8 mouse cellular contexts compared by ENCODE assay signal in genomic region chr14:73106234-73106711, GRCm38 (mm10). TPM values are rescaled to one million over a fixed set of nuclear protein-coding genes. Genes with fewer than 3 reads are reported as not detected.
DNase-seq lines count a peak whose midpoint lies in the region; ATAC-seq lines count a peak whose summit lies in the region.

No protein-coding gene starts in this region.

- H3K27ac ChIP-seq in embryonic facial prominence, embryonic 13.5 days: no peak overlapping the region
- no peak overlapping the region for H3K27ac ChIP-seq in liver, embryonic 11.5 days (ENCODE audit: low read depth, low read length)
- H3K27ac ChIP-seq in neural tube, embryonic 12.5 days: no peak overlapping the region

- no peaks in the 10 kb centered on the region for H3K9me3 ChIP-seq in embryonic facial prominence, embryonic 13.5 days
- no peaks in the 10 kb centered on the region for H3K9me3 ChIP-seq in liver, embryonic 11.5 days (ENCODE audit: control insufficient read depth, low read length)
- no peaks in the 10 kb centered on the region for H3K9me3 ChIP-seq in neural tube, embryonic 12.5 days

- no peak overlapping the region for H3K4me3 ChIP-seq in embryonic facial prominence, embryonic 13.5 days
- no peak overlapping the region for H3K4me3 ChIP-seq in liver, embryonic 11.5 days (ENCODE audit: low read depth, low read length)
- H3K4me3 ChIP-seq in neural tube, embryonic 12.5 days: no peak overlapping the region

- H3K36me3 ChIP-seq in embryonic facial prominence, embryonic 13.5 days: no peaks in the 10 kb centered on the region
- no peaks in the 10 kb centered on the region for H3K36me3 ChIP-seq in liver, embryonic 11.5 days (ENCODE audit: control insufficient read depth, insufficient read depth, low read length)
- no peaks in the 10 kb centered on the region for H3K36me3 ChIP-seq in neural tube, embryonic 12.5 days

- H3K27me3 ChIP-seq in embryonic facial prominence, embryonic 13.5 days: no peaks in the 10 kb centered on the region
- H3K27me3 ChIP-seq in liver, embryonic 11.5 days (replicated peaks; ENCODE audit: control insufficient read depth, insufficient read depth, low read length): no peaks in the 10 kb centered on the region
- no peaks in the 10 kb centered on the region for H3K27me3 ChIP-seq in neural tube, embryonic 12.5 days (replicated peaks)

- peak; percentile 60 to 70 for DNase-seq in layer of hippocampus, postnatal 14 days (ENCODE audit: low spot score in 2 of 2)
- DNase-seq in layer of hippocampus, adult 11-12 months (ENCODE audit: low spot score): no peak
- peak; percentile 26 for DNase-seq in T-cell, adult 2 months (ENCODE audit: low spot score)
- peak; percentile 85 for DNase-seq in induced T-regulatory cell, adult 2 months (ENCODE audit: low read depth)
- peak; percentile 39 for DNase-seq in liver, embryonic 11.5 days (ENCODE audit: low spot score)
- no peak for DNase-seq in spleen, postnatal 14 days (ENCODE audit: low spot score in 2 of 2)

- no peak for ATAC-seq in embryonic facial prominence, embryonic 13.5 days (ENCODE audit: insufficient number of reproducible peaks, insufficient read depth, low FRiP score, low TSS enrichment, low read depth)
- no peak for ATAC-seq in liver, embryonic 11.5 days (replicated peaks; ENCODE audit: low FRiP score)
- peak; percentile 49; the same call in 1 of the 2 replicates for ATAC-seq in neural tube, embryonic 12.5 days (ENCODE audit: low FRiP score, low read depth)

- H3K9ac ChIP-seq in embryonic facial prominence, embryonic 13.5 days: no peak overlapping the region
- H3K9ac ChIP-seq in liver, embryonic 11.5 days (ENCODE audit: low read depth, low read length): no peak overlapping the region
- no peak overlapping the region for H3K9ac ChIP-seq in neural tube, embryonic 12.5 days

- WGBS in embryonic facial prominence, embryonic 13.5 days: 23% methylated on average over 8 of the region's 8 CpGs
- 21% methylated on average over 8 of the region's 8 CpGs for WGBS in liver, embryonic 11.5 days
- WGBS in neural tube, embryonic 12.5 days: 23% methylated on average over 8 of the region's 8 CpGs

- H3K4me2 ChIP-seq in embryonic facial prominence, embryonic 13.5 days: peak overlapping the region; percentile 32
- H3K4me2 ChIP-seq in liver, embryonic 11.5 days: no peak overlapping the region
- H3K4me2 ChIP-seq in neural tube, embryonic 12.5 days (replicated peaks): peak overlapping the region; percentile 28; the same call in 1 of the 2 replicates

- H3K4me1 ChIP-seq in embryonic facial prominence, embryonic 13.5 days: peaks cover 6% of the 10 kb centered on the region
- no peaks in the 10 kb centered on the region for H3K4me1 ChIP-seq in liver, embryonic 11.5 days (replicated peaks; ENCODE audit: control insufficient read depth, insufficient read depth, low read length)
- H3K4me1 ChIP-seq in neural tube, embryonic 12.5 days: 0 out of 2 replicates have a peak, but pooled peaks cover 13% of the 10 kb centered on the region

RNA-seq across cellular contexts. Expression of gene Rcbtb2, which starts 16.6 kb away (rescaled TPM):
- 10 to 100 TPM; 29.2 to 32.2 TPM for total RNA-seq in layer of hippocampus, postnatal 14 days (2021)
- 122 and 131 TPM in 2 replicates for polyA plus RNA-seq in embryonic facial prominence, embryonic 13.5 days (2015; fragmentation: Nextera tagmentation; extraction: Ambion mirVana)
- polyA plus RNA-seq in liver, embryonic 11.5 days (2014; fragmentation: Nextera tagmentation; extraction: Ambion mirVana): 56.3 and 56.9 TPM in 2 replicates
- 109 and 118 TPM in 2 replicates for polyA plus RNA-seq in neural tube, embryonic 12.5 days (2016; fragmentation: Nextera tagmentation; extraction: Ambion mirVana)

RNA-seq across cellular contexts. Expression of gene Cysltr2, which starts 57.4 kb away (rescaled TPM):
- total RNA-seq in layer of hippocampus, postnatal 14 days (2021): 1 to 10 TPM; 1.6 TPM
- 0.32 TPM in 1 of 2 replicates, not detected in the other for polyA plus RNA-seq in embryonic facial prominence, embryonic 13.5 days (2015; fragmentation: Nextera tagmentation; extraction: Ambion mirVana)
- 0.18 and 0.49 TPM in 2 replicates for polyA plus RNA-seq in liver, embryonic 11.5 days (2014; fragmentation: Nextera tagmentation; extraction: Ambion mirVana)
- polyA plus RNA-seq in neural tube, embryonic 12.5 days (2016; fragmentation: Nextera tagmentation; extraction: Ambion mirVana): not detected in 2 replicates

Comparison
In these comparisons a context has a peak if more than half of its experiments do, and no peak if none do; other contexts are left out.
1. DNase-seq: peak in layer of hippocampus, postnatal 14 days (2 of 2), T-cell, adult 2 months (single experiment), induced T-regulatory cell, adult 2 months (single experiment) and liver, embryonic 11.5 days (single experiment); none in layer of hippocampus, adult 11-12 months (single experiment) and spleen, postnatal 14 days (0 of 2).